Mouse (Mus musculus) hindbrain, embryonic 10.5 days (tissue): ENCODE results near the gene Bmpr1b. TPM values are rescaled to one million over a fixed set of nuclear protein-coding genes. Genes with fewer than 3 reads are reported as not detected.

Source experiments
- DNase-seq: peaks from one replicate; pipeline ENCODE4 v3.0.0-alpha.2; 2017; ENCODE audit warnings: low spot score
- H3K27ac ChIP-seq: fragments of 300-500 bp; sonication (generic); 2 replicates; pipeline ENCODE4 v1.5.1; 2016; ENCODE audit warnings: mild to moderate bottlenecking, moderate library complexity
- H3K27me3 ChIP-seq: fragments of 300-500 bp; sonication (generic); 2 replicates; pipeline ENCODE4 v1.6.1; 2016; ENCODE audit warnings: mild to moderate bottlenecking; ENCODE audit not compliant: poor library complexity, insufficient read depth, severe bottlenecking
- H3K36me3 ChIP-seq: fragments of 300-500 bp; sonication (generic); 2 replicates; pipeline ENCODE4 v1.6.1; 2016; ENCODE audit warnings: mild to moderate bottlenecking, moderate library complexity
- H3K4me1 ChIP-seq: fragments of 300-500 bp; sonication (generic); replicated peaks from 2 replicates; pipeline ENCODE4 v1.6.1; 2016; ENCODE audit warnings: mild to moderate bottlenecking
- H3K4me3 ChIP-seq: fragments of 300-500 bp; sonication (generic); 2 replicates; pipeline ENCODE4 v1.5.1; 2016; ENCODE audit warnings: mild to moderate bottlenecking, moderate library complexity
- H3K9me3 ChIP-seq: fragments of 300-500 bp; sonication (generic); 2 replicates; pipeline ENCODE4 v1.6.1; 2016; ENCODE audit warnings: mild to moderate bottlenecking, moderate library complexity
- WGBS: fragments of 180-500 bp; shearing (Covaris S2); methylation state at CpG from one replicate; pipeline ENCODE4 v1.1.7; 2016; 5-methylcytosine and 5-hydroxymethylcytosine counted together
- polyA plus RNA-seq: library from polyadenylated mRNA; unstranded; fragments of >200 nt; fragmentation: Nextera tagmentation; extraction: Ambion mirVana; gene quantifications from 2 replicates; pipeline ENCODE4 v1.2.1, GENCODE M21; 2016

The Bmpr1b gene
- polyA plus RNA-seq, 1 experiment from 2014 or later = 9.9 TPM

- H3K4me1 ChIP-seq = no peaks in the 10 kb centered on the region
- no peaks in the 10 kb centered on the region for H3K9me3 ChIP-seq
- H3K27me3 ChIP-seq = no peaks in the 10 kb centered on the region
- no peak overlapping the region for H3K4me3 ChIP-seq
- 92% methylated on average over 5 of the region's 5 CpGs for WGBS
- H3K27ac ChIP-seq = no peak overlapping the region
- DNase-seq = no peak
- H3K36me3 ChIP-seq = peaks cover 31% of the 10 kb centered on the region
Measured at GRCm38 (mm10) chr3:141828301-141828700, 340.9 kb downstream of the Bmpr1b start.

- peaks cover 46% of the 10 kb centered on the region for H3K4me1 ChIP-seq
- H3K9me3 ChIP-seq = no peaks in the 10 kb centered on the region
- peak; percentile 91 for DNase-seq
- no peaks in the 10 kb centered on the region; the same call in 1 of the 2 replicates for H3K36me3 ChIP-seq
- H3K27me3 ChIP-seq = no peaks in the 10 kb centered on the region
- 4% methylated on average over 13 of the region's 13 CpGs for WGBS
- peak overlapping the region; percentile 36 for H3K4me3 ChIP-seq
- peak overlapping the region; percentile 86 for H3K27ac ChIP-seq
Measured at GRCm38 (mm10) chr3:141819331-141819941, 349.8 kb downstream of the Bmpr1b start.

GRCm38 (mm10) chr3:141818615-141819312 is 350.5 kb downstream of the Bmpr1b start:
- H3K36me3 ChIP-seq = no peaks in the 10 kb centered on the region; the same call in 1 of the 2 replicates
- H3K27me3 ChIP-seq = no peaks in the 10 kb centered on the region
- H3K9me3 ChIP-seq = no peaks in the 10 kb centered on the region
- DNase-seq = no peak
- peak overlapping the region; percentile 86 for H3K27ac ChIP-seq
- peak overlapping the region; percentile 36 for H3K4me3 ChIP-seq
- H3K4me1 ChIP-seq = peaks cover 46% of the 10 kb centered on the region
- WGBS = 12% methylated on average over 3 of the region's 3 CpGs

- 61% methylated on average over 1 of the region's 1 CpGs for WGBS
- H3K4me1 ChIP-seq = peaks cover 46% of the 10 kb centered on the region
- H3K27ac ChIP-seq = peak overlapping the region; percentile 69
- H3K27me3 ChIP-seq = no peaks in the 10 kb centered on the region
- H3K9me3 ChIP-seq = no peaks in the 10 kb centered on the region
- peak; percentile 18 for DNase-seq
- H3K4me3 ChIP-seq = no peak overlapping the region
- no peaks in the 10 kb centered on the region; the same call in 1 of the 2 replicates for H3K36me3 ChIP-seq
Measured at GRCm38 (mm10) chr3:141814776-141815175, 354.4 kb downstream of the Bmpr1b start.

- no peaks in the 10 kb centered on the region for H3K9me3 ChIP-seq
- H3K4me3 ChIP-seq = no peak overlapping the region
- no peaks in the 10 kb centered on the region for H3K36me3 ChIP-seq
- 17% methylated on average over 2 of the region's 2 CpGs for WGBS
- peak; percentile 51 for DNase-seq
- H3K27ac ChIP-seq = peak overlapping the region; percentile 64; the same call in 1 of the 2 replicates
- H3K27me3 ChIP-seq = no peaks in the 10 kb centered on the region
- H3K4me1 ChIP-seq = peaks cover 21% of the 10 kb centered on the region
Measured at GRCm38 (mm10) chr3:141811348-141811747, 357.9 kb downstream of the Bmpr1b start.

- Histone ChIP-seq H3K9me3 (no peaks in the 10 kb centered on the region), H3K4me1 (peaks cover 21% of the 10 kb centered on the region), H3K4me3 (no peak overlapping the region), H3K27ac (peak overlapping the region; percentile 64), H3K27me3 (no peaks in the 10 kb centered on the region), H3K36me3 (no peaks in the 10 kb centered on the region)
- DNase-seq = peak; percentile 26
- 38% methylated on average over 7 of the region's 7 CpGs for WGBS
Measured at GRCm38 (mm10) chr3:141810944-141811343, 358.3 kb downstream of the Bmpr1b start.

- Histone ChIP-seq H3K36me3 (peaks cover 3% of the 10 kb centered on the region; the same call in 1 of the 2 replicates), H3K27me3 (no peaks in the 10 kb centered on the region), H3K9me3 (no peaks in the 10 kb centered on the region), H3K4me1 (peaks cover 14% of the 10 kb centered on the region), H3K4me3 (no peak overlapping the region), H3K27ac (no peak overlapping the region)
- no peak for DNase-seq
- 77% methylated on average over 3 of the region's 3 CpGs for WGBS
Measured at GRCm38 (mm10) chr3:141809581-141809980, 359.6 kb downstream of the Bmpr1b start.

GRCm38 (mm10) chr3:141804133-141804532 is 365.1 kb downstream of the Bmpr1b start:
- H3K4me1 ChIP-seq = no peaks in the 10 kb centered on the region
- H3K27ac ChIP-seq = no peak overlapping the region
- WGBS = 90% methylated on average over 5 of the region's 5 CpGs
- no peaks in the 10 kb centered on the region for H3K27me3 ChIP-seq
- no peaks in the 10 kb centered on the region for H3K9me3 ChIP-seq
- no peak overlapping the region for H3K4me3 ChIP-seq
- peaks cover 14% of the 10 kb centered on the region for H3K36me3 ChIP-seq
- no peak for DNase-seq

GRCm38 (mm10) chr3:141797789-141798188 is 371.4 kb downstream of the Bmpr1b start:
- WGBS = 33% methylated on average over 1 of the region's 1 CpGs
- Histone ChIP-seq H3K27ac (no peak overlapping the region), H3K36me3 (peaks cover 5% of the 10 kb centered on the region)

GRCm38 (mm10) chr3:141797372-141797771 is 371.9 kb downstream of the Bmpr1b start:
- H3K27me3 ChIP-seq = no peaks in the 10 kb centered on the region
- no peak overlapping the region for H3K4me3 ChIP-seq
- H3K36me3 ChIP-seq = peaks cover 5% of the 10 kb centered on the region
- H3K27ac ChIP-seq = no peak overlapping the region
- H3K9me3 ChIP-seq = no peaks in the 10 kb centered on the region
- DNase-seq = no peak
- H3K4me1 ChIP-seq = peaks cover 5% of the 10 kb centered on the region

More at GRCm38 (mm10) chr3:141797789-141798188, 371.4 kb downstream of the Bmpr1b start:
- Histone ChIP-seq H3K27me3 (no peaks in the 10 kb centered on the region), H3K4me1 (peaks cover 5% of the 10 kb centered on the region), H3K9me3 (no peaks in the 10 kb centered on the region), H3K4me3 (no peak overlapping the region)
- DNase-seq = no peak

- Histone ChIP-seq H3K4me3 (no peak overlapping the region), H3K27me3 (no peaks in the 10 kb centered on the region), H3K4me1 (peaks cover 5% of the 10 kb centered on the region), H3K27ac (no peak overlapping the region), H3K9me3 (no peaks in the 10 kb centered on the region), H3K36me3 (0 out of 2 replicates have a peak, but pooled peaks cover 4% of the 10 kb centered on the region)
- DNase-seq = no peak
- WGBS = 85% methylated on average over 3 of the region's 3 CpGs
Measured at GRCm38 (mm10) chr3:141794371-141794770, 374.9 kb downstream of the Bmpr1b start.

GRCm38 (mm10) chr3:141793755-141794154 is 375.5 kb downstream of the Bmpr1b start:
- DNase-seq = no peak
- Histone ChIP-seq H3K4me3 (no peak overlapping the region), H3K9me3 (no peaks in the 10 kb centered on the region), H3K36me3 (0 out of 2 replicates have a peak, but pooled peaks cover 4% of the 10 kb centered on the region), H3K27me3 (no peaks in the 10 kb centered on the region), H3K27ac (no peak overlapping the region), H3K4me1 (peaks cover 5% of the 10 kb centered on the region)
- WGBS = 91% methylated on average over 2 of the region's 2 CpGs

- 74% methylated on average over 1 of the region's 1 CpGs for WGBS
- Histone ChIP-seq H3K27me3 (no peaks in the 10 kb centered on the region), H3K4me1 (no peaks in the 10 kb centered on the region), H3K4me3 (no peak overlapping the region), H3K9me3 (no peaks in the 10 kb centered on the region), H3K36me3 (0 out of 2 replicates have a peak, but pooled peaks cover 4% of the 10 kb centered on the region), H3K27ac (no peak overlapping the region)
- no peak for DNase-seq
Measured at GRCm38 (mm10) chr3:141792106-141792505, 377.1 kb downstream of the Bmpr1b start.
